Mouse (Mus musculus) layer of hippocampus, postnatal 25 days (tissue): ENCODE data around the gene Cep41. TPM values are rescaled to one million over a fixed set of nuclear protein-coding genes. Genes with fewer than 3 reads are reported as not detected.

Experiments used
- DNase-seq, 2 experiments: peaks; one replicate each; pipeline ENCODE4 v3.0.0; 2022; ENCODE audit warnings: mixed read lengths in 2 of 2, low spot score in 1 of 2; ENCODE audit errors: extremely low spot score in 1 of 2
- total RNA-seq, 2 experiments: library from RNA; stranded (reverse); gene quantifications; 2 replicates each; pipeline ENCODE4 v1.2.3; 2021

Cep41 gene
- total RNA-seq, 2 experiments from 2014 or later, result 5.5 to 7.2 TPM

GRCm38 (mm10) chr6:30675281-30675771, 18.2 kb downstream of the Cep41 start:
- DNase-seq, result no peak

- DNase-seq, result no peak
Measured at GRCm38 (mm10) chr6:30674714-30675280, 18.8 kb downstream of the Cep41 start.

DNA sequence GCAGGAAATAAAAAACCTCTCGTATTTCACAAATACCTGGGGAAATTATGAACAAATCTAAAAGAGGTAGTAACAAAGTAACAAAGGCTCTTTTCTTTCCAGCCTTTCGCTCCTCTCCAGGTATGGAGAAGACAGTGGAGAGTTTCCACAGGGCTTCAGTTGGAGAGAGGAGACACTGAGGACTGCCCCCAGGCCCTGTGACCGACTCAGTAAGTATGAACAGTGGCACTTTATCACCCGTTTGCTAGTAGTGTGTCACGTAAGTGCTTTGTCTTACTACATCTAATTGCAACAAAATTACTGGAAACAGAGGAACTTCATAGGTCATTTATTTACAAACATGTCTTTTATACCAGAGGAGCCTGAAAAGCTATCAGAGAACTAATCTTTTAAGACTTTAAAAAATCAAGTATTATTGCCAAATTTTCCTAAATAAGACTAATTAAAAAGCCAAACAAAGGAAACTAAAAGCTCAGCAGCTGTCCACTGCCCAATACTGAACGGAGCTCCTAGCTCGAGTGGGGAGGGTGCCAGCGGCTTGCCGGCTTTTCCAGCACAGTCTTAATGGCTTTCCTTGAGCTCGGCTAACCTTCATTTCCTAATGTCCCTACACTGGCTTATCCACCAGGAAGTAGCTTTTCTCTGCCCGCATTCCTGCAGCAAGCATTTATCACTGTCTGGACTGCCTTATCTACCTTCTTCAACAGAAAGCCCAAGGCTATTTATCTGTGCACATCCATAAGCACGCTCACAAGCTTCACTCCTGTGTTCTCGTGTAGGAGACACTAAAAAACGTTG, 19.6 kb downstream of the Cep41 start:
- DNase-seq, result no peak

DNA sequence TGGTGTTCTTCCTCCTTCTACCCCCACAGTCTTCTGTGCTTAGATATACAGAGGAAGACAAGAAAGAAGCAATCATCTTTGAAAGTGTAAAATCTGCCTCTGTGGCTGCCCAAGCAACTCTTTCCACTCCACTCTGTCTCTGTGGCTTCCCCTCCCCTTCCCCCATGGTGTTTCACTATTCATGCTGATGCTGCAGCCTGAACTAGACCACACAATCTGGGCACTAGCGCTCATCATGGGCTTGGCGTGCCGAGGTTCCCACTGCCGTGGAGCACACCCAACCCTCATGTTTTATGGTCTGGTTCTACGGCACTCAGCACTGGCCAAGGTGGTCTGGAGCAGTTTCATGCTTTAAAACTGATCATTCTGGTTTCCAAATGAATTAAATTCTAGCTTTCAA, 21.9 kb downstream of the Cep41 start:
- DNase-seq, result no peak

DNA sequence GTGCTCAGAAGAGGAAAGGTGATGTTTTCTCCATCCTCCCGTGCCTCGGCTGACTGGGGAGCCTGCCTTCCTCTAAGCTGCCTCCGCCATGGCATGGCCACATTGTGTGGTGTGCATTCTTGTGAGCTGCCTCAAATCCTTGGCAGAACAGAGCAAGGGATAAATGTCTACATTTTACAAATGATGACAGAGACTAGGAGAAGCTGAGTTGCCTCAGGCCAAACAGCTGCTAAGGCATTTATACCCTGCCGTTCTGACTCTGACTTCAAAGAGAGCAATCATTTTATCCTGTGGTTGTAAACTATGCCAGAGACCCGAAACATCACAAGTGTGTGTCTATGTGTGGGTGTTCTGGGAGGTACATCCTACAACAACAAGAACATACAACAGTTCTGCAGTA, 26.0 kb downstream of the Cep41 start:
- DNase-seq, result no peak

GRCm38 (mm10) chr6:30666043-30666442, 27.5 kb downstream of the Cep41 start:
- DNase-seq, result no peak

DNA sequence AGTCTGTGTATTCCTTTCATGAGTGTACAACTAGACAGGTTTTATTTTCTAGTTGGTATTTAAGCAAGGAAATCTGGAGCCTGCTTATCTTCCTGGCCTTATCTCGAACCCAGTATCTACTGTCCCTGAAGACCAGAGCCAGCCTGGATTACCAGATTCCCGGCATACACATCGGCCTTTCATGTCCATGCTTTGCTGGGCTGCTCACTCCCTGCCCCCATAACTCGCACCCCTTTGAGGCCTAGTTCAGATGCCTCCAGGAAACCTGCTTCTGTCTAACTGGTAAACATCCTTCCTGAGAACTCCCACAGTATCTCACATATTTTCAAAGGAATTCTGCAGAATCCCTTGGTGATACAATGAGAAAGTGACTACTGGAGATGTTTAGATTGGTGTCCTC, 28.3 kb downstream of the Cep41 start:
- no peak for DNase-seq

DNA sequence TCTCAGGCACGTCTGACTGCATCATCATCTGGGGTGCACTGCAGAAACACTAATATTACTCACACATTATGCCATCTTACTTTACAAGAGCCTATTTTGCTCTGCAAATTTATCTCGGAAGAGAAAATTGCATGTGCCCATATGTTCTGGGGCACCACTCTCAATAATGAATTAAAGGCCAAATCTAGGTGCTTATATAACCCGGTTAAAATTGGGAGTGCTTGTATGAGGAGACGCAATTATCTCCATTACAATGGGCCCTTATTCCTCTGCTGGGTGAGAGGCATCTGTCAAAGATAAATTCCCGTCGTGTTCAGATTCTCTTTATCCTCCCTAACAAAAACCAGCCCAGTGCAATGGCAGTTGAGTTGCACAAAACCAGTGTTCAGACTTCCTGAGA, 28.8 kb downstream of the Cep41 start:
- DNase-seq, result no peak

DNA sequence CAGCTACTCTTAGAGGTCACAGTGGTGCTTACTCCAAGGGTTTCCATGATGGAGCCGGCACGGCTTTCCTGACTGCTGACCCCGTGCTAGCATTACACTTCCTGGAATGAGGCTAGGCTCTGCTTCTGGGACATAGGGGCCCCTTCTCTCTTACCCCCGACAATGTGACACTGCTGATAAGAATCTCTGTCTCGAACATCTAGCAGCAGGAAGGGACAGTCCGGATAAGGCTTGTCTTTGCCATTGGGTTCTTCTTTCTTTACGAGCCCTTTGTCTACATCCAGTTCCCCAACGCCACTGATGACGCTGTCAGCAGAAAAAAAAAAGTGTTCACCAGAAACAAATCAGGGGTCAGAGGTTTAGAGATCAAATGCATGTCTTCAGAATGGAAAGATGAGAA, 34.9 kb downstream of the Cep41 start:
- DNase-seq, result no peak

DNA sequence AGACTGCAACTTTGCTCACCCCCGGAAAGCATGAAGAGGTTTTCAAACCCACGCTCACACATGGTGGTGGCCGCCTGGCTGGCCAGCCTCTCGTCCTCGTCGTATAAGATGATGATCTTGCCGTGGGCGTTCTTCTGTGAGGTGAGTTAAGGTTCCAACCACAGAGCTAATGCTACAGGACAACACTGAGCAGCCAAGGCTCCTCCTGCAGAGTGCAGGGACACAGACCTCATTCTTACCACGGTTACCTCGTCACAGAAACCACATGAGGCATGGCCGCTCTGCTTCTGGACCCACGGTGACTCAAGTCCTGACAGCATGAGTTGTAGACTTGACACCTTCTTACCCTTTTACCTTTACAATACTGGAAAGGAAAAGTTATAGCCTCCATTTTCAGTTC, 36.3 kb downstream of the Cep41 start:
- no peak for DNase-seq

DNA sequence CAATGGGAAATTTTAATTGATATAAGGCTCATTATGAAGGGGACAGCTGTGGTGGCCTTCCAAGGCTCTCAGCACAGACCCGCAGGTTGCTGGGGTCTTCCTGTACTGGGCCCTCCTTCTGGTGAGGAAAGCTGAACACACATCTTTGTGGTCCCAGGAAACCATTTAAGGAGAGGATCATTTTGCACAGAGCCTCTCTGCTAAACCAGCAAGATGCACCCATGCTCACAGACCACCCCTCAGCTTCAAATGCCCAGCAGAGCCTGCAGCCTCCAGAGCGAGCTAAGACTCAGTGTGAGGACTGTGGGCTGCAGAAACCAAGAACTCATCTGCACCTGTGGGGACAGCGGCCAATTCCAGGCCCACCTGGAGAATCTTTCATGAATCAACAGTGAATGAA, 38.6 kb downstream of the Cep41 start:
- DNase-seq, result no peak

DNA sequence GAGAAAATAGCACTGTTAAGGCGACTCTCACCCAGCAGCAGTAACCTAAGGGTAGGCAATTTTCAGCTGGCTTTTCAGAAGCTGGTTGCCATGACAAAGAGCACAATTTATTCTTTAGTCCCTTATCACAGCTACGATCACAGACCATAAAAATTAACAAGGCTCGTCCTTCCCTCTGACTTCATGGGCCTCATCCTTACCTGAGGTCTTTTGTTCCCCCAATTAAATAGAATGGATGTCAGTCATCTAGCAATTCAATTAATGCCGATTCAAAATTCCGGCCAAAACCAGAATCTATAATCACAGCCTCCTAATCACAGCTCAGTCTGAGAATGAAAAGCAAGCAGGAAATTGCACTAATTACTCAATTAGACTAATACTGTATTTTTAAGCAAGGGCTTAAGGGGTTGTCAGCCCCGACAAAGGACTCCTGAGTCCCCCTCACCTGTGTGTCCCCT, 39.1 kb downstream of the Cep41 start:
- DNase-seq, result no peak

- no peak for DNase-seq
Measured at GRCm38 (mm10) chr6:30653518-30653917, 40.0 kb downstream of the Cep41 start.

- DNase-seq, result no peak
Measured at GRCm38 (mm10) chr6:30652425-30653188, 40.9 kb downstream of the Cep41 start.

DNA sequence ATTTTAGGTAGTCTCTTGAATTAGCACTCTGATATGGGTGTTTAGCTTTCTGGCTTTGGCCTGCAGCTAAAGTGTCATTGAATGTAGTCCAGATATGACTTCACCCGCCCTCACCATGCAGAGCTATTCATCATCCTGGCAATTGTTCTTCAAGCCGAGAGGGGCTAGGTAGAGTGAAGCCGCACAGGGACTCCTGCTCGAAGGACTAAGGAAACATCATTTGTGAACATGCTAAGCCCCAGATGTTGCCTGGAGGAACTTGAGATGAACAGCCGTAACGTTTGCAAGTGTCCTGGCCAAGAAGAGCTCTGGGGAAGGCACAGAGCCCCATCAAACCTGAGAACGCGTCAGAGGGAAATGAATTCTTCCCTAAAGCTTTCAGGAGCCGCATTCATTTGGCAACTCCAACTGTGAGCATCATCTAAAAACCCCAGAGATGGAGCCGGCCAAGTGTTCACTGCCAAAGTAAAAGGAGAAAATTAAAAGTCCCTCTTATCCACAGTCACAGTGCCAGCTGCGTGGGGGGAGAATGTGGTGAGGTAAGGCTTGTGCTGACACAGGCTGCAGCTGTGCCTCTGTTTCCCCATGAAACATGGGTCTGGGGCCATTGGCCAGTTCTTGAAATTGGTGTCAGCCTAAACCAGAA, 43.8 kb downstream of the Cep41 start:
- DNase-seq, result peak in 1 of 2 experiments; percentile 25

DNA sequence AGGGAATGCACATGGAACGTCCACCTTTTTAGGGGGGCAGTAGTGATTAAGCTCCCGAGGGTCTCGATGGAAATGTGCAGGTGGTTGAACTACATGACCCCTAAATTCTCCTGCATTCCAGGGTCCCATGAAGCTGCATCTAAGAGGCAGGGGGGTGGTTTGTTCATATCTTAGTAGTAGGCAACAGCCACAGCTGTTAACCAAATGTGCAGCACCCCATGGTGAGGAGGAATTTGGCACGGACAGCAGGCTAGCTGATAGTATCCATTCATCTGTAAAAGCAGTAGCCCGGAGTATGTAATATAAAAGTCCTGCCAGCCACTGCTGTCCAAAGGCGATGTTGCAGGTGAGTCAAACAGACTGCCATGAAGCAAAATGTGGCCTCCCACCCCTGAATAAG, 48.2 kb downstream of the Cep41 start:
- DNase-seq, result no peak

- DNase-seq, result no peak
Measured at GRCm38 (mm10) chr6:30644462-30644861, 49.1 kb downstream of the Cep41 start.

DNA sequence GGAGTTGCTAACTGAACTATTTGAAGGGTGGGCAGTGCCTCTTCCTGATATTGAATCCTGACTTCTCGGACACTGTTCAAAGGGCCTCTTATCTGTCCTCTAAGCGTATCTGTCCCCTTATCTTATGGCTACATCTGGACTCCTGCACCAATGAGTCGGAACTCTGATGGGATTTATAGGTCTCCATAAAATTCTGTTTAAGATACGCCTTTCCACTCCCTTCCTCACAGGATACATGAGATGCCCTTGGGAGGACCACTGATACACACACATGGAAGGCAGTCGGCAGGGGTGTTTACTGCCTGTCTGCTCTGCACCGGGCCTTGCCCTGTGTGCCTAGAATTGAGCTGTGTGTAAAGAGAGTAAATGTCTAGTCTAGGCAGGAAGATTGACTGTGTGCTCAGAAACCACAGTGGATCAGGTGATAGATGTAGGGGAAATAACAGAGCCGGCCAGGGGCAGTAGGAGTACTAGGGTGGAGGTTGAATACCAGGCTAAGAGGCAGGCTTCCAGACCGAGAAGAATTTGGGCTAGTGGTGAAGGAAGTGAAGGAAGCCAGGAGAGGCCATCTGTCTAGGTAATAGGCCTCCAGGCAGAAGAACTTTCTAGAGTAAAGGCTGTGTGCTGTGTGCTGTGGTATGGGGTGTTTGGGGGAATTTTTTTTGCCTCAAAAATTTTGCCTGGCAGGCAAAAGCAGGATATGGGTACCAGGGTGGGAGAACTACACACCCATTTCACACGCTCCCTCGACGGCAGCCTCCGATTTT, 49.7 kb downstream of the Cep41 start:
- no peak for DNase-seq

GRCm38 (mm10) chr6:30638674-30639268, 54.8 kb downstream of the Cep41 start, which contains the start of gene Cpa1:
Cpa1 (plus strand) TSS chr6:30639218.
- no peak for DNase-seq
